Mouse (Mus musculus): Measurements from ENCODE around the gene Cntd1. TPM values are rescaled to one million over a fixed set of nuclear protein-coding genes. Genes with fewer than 3 reads are reported as not detected.

Cntd1 gene
- polyA plus RNA-seq, 1 experiment from 2014 or later = 0.83 TPM

GRCm38 (mm10) chr11:101300881-101301280 lies 22.1 kb downstream of the Cntd1 start:
- no peak for ATAC-seq
- 65% methylated on average over 7 of the region's 7 CpGs for WGBS

GRCm38 (mm10) chr11:101301299-101302003 lies 22.6 kb downstream of the Cntd1 start:
- Histone ChIP-seq H3K9me3 (ENCODE audit: control insufficient read depth, low read length) (no peaks in the 10 kb centered on the region), H3K9ac (ENCODE audit: low read depth, low read length) (peak overlapping the region; percentile 90), H3K4me2 (ENCODE audit: low read length) (peak overlapping the region; percentile 99), H3K4me1 (ENCODE audit: control insufficient read depth, insufficient read depth, low read depth, low read length) (peaks cover 16% of the 10 kb centered on the region), H3K36me3 (ENCODE audit: control insufficient read depth, insufficient read depth, low read length) (peaks cover 4% of the 10 kb centered on the region; the same call in 1 of the 2 replicates), H3K4me3 (ENCODE audit: low read length) (peak overlapping the region; percentile 97), H3K27ac (ENCODE audit: low read depth, low read length) (peak overlapping the region; percentile 80), H3K27me3 (replicated peaks; ENCODE audit: control insufficient read depth, insufficient read depth, low read length) (no peaks in the 10 kb centered on the region)
- WGBS = 13% methylated on average over 26 of the region's 26 CpGs
- ATAC-seq = no peak; the same call in 1 of the 2 replicates

More at GRCm38 (mm10) chr11:101300881-101301280, 22.1 kb downstream of the Cntd1 start:
- Histone ChIP-seq H3K4me3 (ENCODE audit: low read length) (peak overlapping the region; percentile 97), H3K4me1 (ENCODE audit: control insufficient read depth, insufficient read depth, low read depth, low read length) (peaks cover 16% of the 10 kb centered on the region), H3K9me3 (ENCODE audit: control insufficient read depth, low read length) (no peaks in the 10 kb centered on the region), H3K27me3 (replicated peaks; ENCODE audit: control insufficient read depth, insufficient read depth, low read length) (no peaks in the 10 kb centered on the region), H3K4me2 (ENCODE audit: low read length) (peak overlapping the region; percentile 99), H3K36me3 (ENCODE audit: control insufficient read depth, insufficient read depth, low read length) (peaks cover 4% of the 10 kb centered on the region; the same call in 1 of the 2 replicates), H3K9ac (ENCODE audit: low read depth, low read length) (peak overlapping the region; percentile 90), H3K27ac (ENCODE audit: low read depth, low read length) (no peak overlapping the region)

GRCm38 (mm10) chr11:101302004-101302798 lies 23.4 kb downstream of the Cntd1 start, which contains the start of gene Becn1:
Gene Becn1 (minus strand): TSS chr11:101302286.
- peak within 1 kb of the TSS; percentile 97 for H3K4me3 ChIP-seq (ENCODE audit: low read length)
- ATAC-seq = peak; percentile 98
- H3K27me3 ChIP-seq (replicated peaks; ENCODE audit: control insufficient read depth, insufficient read depth, low read length) = no peaks in the 10 kb centered on the region; the same call in 1 of the 2 replicates
- peak within 1 kb of the TSS; percentile 80 for H3K27ac ChIP-seq (ENCODE audit: low read depth, low read length)
- no peaks in the 10 kb centered on the region for H3K9me3 ChIP-seq (ENCODE audit: control insufficient read depth, low read length)
- H3K4me1 ChIP-seq (ENCODE audit: control insufficient read depth, insufficient read depth, low read depth, low read length) = peaks cover 16% of the 10 kb centered on the region
- peaks cover 4% of the 10 kb centered on the region; the same call in 1 of the 2 replicates for H3K36me3 ChIP-seq (ENCODE audit: control insufficient read depth, insufficient read depth, low read length)
- peak within 1 kb of the TSS; percentile 90 for H3K9ac ChIP-seq (ENCODE audit: low read depth, low read length)
- 7% methylated on average over 39 of the region's 39 CpGs for WGBS
- peak within 1 kb of the TSS; percentile 99 for H3K4me2 ChIP-seq (ENCODE audit: low read length)

GRCm38 (mm10) chr11:101307744-101308143 lies 28.9 kb downstream of the Cntd1 start:
- WGBS = 39% methylated on average over 5 of the region's 5 CpGs
- no peak for ATAC-seq
- Histone ChIP-seq H3K4me1 (ENCODE audit: control insufficient read depth, insufficient read depth, low read depth, low read length) (no peaks in the 10 kb centered on the region), H3K27ac (ENCODE audit: low read depth, low read length) (no peak overlapping the region), H3K27me3 (replicated peaks; ENCODE audit: control insufficient read depth, insufficient read depth, low read length) (no peaks in the 10 kb centered on the region; the same call in 1 of the 2 replicates), H3K9ac (ENCODE audit: low read depth, low read length) (no peak overlapping the region), H3K4me3 (ENCODE audit: low read length) (no peak overlapping the region), H3K9me3 (ENCODE audit: control insufficient read depth, low read length) (no peaks in the 10 kb centered on the region), H3K36me3 (ENCODE audit: control insufficient read depth, insufficient read depth, low read length) (no peaks in the 10 kb centered on the region), H3K4me2 (ENCODE audit: low read length) (no peak overlapping the region)

GRCm38 (mm10) chr11:101311083-101311482 lies 32.3 kb downstream of the Cntd1 start:
- peaks cover 2% of the 10 kb centered on the region; the same call in 1 of the 2 replicates for H3K4me1 ChIP-seq (ENCODE audit: control insufficient read depth, insufficient read depth, low read depth, low read length)
- H3K27ac ChIP-seq (ENCODE audit: low read depth, low read length) = no peak overlapping the region
- H3K27me3 ChIP-seq (replicated peaks; ENCODE audit: control insufficient read depth, insufficient read depth, low read length) = no peaks in the 10 kb centered on the region; the same call in 1 of the 2 replicates
- no peaks in the 10 kb centered on the region for H3K36me3 ChIP-seq (ENCODE audit: control insufficient read depth, insufficient read depth, low read length)
- ATAC-seq = no peak
- 87% methylated on average over 3 of the region's 3 CpGs for WGBS
- no peak overlapping the region for H3K9ac ChIP-seq (ENCODE audit: low read depth, low read length)
- H3K9me3 ChIP-seq (ENCODE audit: control insufficient read depth, low read length) = no peaks in the 10 kb centered on the region
- no peak overlapping the region for H3K4me2 ChIP-seq (ENCODE audit: low read length)
- H3K4me3 ChIP-seq (ENCODE audit: low read length) = no peak overlapping the region

GRCm38 (mm10) chr11:101312150-101312549 lies 33.3 kb downstream of the Cntd1 start:
- H3K27ac ChIP-seq (ENCODE audit: low read depth, low read length) = no peak overlapping the region
- no peak for ATAC-seq

GRCm38 (mm10) chr11:101314567-101314966 lies 35.8 kb downstream of the Cntd1 start:
- no peak overlapping the region for H3K9ac ChIP-seq (ENCODE audit: low read depth, low read length)
- H3K27me3 ChIP-seq (replicated peaks; ENCODE audit: control insufficient read depth, insufficient read depth, low read length) = no peaks in the 10 kb centered on the region
- H3K27ac ChIP-seq (ENCODE audit: low read depth, low read length) = no peak overlapping the region
- H3K4me1 ChIP-seq (ENCODE audit: control insufficient read depth, insufficient read depth, low read depth, low read length) = peaks cover 15% of the 10 kb centered on the region
- 90% methylated on average over 1 of the region's 1 CpGs for WGBS
- H3K4me2 ChIP-seq (ENCODE audit: low read length) = no peak overlapping the region
- ATAC-seq = no peak
- peaks cover 2% of the 10 kb centered on the region; the same call in 1 of the 2 replicates for H3K36me3 ChIP-seq (ENCODE audit: control insufficient read depth, insufficient read depth, low read length)
- H3K9me3 ChIP-seq (ENCODE audit: control insufficient read depth, low read length) = no peaks in the 10 kb centered on the region
- H3K4me3 ChIP-seq (ENCODE audit: low read length) = no peak overlapping the region

More at GRCm38 (mm10) chr11:101312150-101312549, 33.3 kb downstream of the Cntd1 start:
- 71% methylated on average over 3 of the region's 3 CpGs for WGBS
- Histone ChIP-seq H3K36me3 (ENCODE audit: control insufficient read depth, insufficient read depth, low read length) (no peaks in the 10 kb centered on the region), H3K9me3 (ENCODE audit: control insufficient read depth, low read length) (no peaks in the 10 kb centered on the region), H3K27me3 (replicated peaks; ENCODE audit: control insufficient read depth, insufficient read depth, low read length) (no peaks in the 10 kb centered on the region), H3K4me1 (ENCODE audit: control insufficient read depth, insufficient read depth, low read depth, low read length) (peaks cover 8% of the 10 kb centered on the region), H3K9ac (ENCODE audit: low read depth, low read length) (no peak overlapping the region), H3K4me3 (ENCODE audit: low read length) (no peak overlapping the region), H3K4me2 (ENCODE audit: low read length) (no peak overlapping the region)

- H3K27ac ChIP-seq (ENCODE audit: low read depth, low read length) = peak overlapping the region; percentile 83
- 84% methylated on average over 8 of the region's 8 CpGs for WGBS
- H3K4me3 ChIP-seq (ENCODE audit: low read length) = peak overlapping the region; percentile 59
- H3K36me3 ChIP-seq (ENCODE audit: control insufficient read depth, insufficient read depth, low read length) = peaks cover 5% of the 10 kb centered on the region; the same call in 1 of the 2 replicates
- H3K4me1 ChIP-seq (ENCODE audit: control insufficient read depth, insufficient read depth, low read depth, low read length) = peaks cover 15% of the 10 kb centered on the region
- H3K27me3 ChIP-seq (replicated peaks; ENCODE audit: control insufficient read depth, insufficient read depth, low read length) = no peaks in the 10 kb centered on the region
- peak overlapping the region; percentile 98 for H3K4me2 ChIP-seq (ENCODE audit: low read length)
- no peaks in the 10 kb centered on the region for H3K9me3 ChIP-seq (ENCODE audit: control insufficient read depth, low read length)
- H3K9ac ChIP-seq (ENCODE audit: low read depth, low read length) = peak overlapping the region; percentile 73
- 0 out of 2 replicates have a peak, but pooled peaks have one; percentile 11 for ATAC-seq
Observed at GRCm38 (mm10) chr11:101315082-101315650, 36.4 kb downstream of the Cntd1 start.
